9 mouse cellular contexts compared by ENCODE assay signal in the genomic region with DNA sequence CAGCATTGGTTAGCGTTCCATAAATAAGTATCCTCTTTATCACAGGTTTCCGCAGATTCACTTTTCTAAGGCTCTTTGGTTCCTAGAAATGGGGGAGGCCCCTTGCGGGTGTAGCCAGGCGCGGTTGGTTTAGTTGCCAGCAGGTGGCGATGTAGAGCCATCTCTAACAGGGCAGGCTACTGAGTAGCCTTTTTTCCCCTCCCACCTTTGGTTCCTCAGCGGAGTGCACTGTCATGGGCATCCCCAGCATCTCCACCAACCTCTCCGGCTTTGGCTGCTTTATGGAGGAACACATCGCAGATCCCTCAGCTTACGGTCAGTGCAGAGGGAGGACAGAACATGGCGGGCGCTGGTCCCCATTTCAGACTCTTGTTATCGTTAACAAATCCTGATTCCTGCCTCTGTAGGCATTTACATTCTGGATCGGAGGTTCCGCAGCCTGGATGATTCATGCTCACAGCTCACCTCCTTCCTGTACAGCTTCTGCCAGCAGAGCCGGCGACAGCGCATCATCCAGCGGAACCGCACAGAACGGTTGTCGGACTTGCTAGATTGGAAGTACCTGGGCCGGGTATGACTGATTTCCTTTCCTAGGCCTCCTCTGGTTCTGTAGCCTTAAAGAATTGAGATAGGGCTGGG. TPM values are rescaled to one million over a fixed set of nuclear protein-coding genes. Genes with fewer than 3 reads are reported as not detected.
DNase-seq lines count a peak whose midpoint lies in the region; ATAC-seq and TF ChIP-seq lines count a peak whose summit lies in the region.
"Had no signal": no experiment of that assay in that cellular context is flagged by ENCODE, and none has a peak within 500 bp of the region (broad histone marks: within the 10 kb centered on the region; RNA-seq: fewer than 3 reads in every experiment).

No protein-coding gene starts in this region.

- no peaks in the 10 kb centered on the region for H3K9me3 ChIP-seq in MEL (replicated peaks; ENCODE audit: insufficient read depth, low read length)
- H3K9me3 ChIP-seq in forebrain, postnatal 0 days (ENCODE audit: low read length), result no peaks in the 10 kb centered on the region
- no peaks in the 10 kb centered on the region for H3K9me3 ChIP-seq in neural tube, embryonic 14.5 days (ENCODE audit: control insufficient read depth, low read length)
- H3K9me3 ChIP-seq: limb, embryonic 15.5 days had no signal

- H3K27ac ChIP-seq in MEL (ENCODE audit: control insufficient read depth, low read depth, low read length), result no peak overlapping the region
- H3K27ac ChIP-seq in forebrain, postnatal 0 days (ENCODE audit: low read depth, low read length), result peak overlapping the region; percentile 62
- peak overlapping the region; percentile 86 for H3K27ac ChIP-seq in layer of hippocampus, adult 2 months
- no peak overlapping the region for H3K27ac ChIP-seq in neural tube, embryonic 14.5 days (ENCODE audit: low read depth, low read length)
- H3K27ac ChIP-seq in thymus, adult 2 months (ENCODE audit: control insufficient read depth, insufficient read depth, low read length), result no peak overlapping the region
- H3K27ac ChIP-seq: limb, embryonic 15.5 days had no signal

- H3K4me3 ChIP-seq in MEL (ENCODE audit: control insufficient read depth in 1 of 2, insufficient read depth in 1 of 2, low read depth in 2 of 2, low read length in 2 of 2), result no peak overlapping the region
- H3K4me3 ChIP-seq in forebrain, postnatal 0 days (ENCODE audit: low read depth, low read length), result 0 out of 2 replicates have a peak overlapping the region, but pooled peaks have one; percentile 5
- peak overlapping the region; percentile 53 for H3K4me3 ChIP-seq in layer of hippocampus, adult 2 months
- H3K4me3 ChIP-seq in lung, adult 2 months (replicated peaks; ENCODE audit: extremely low read depth, low read depth, low read length), result no peak overlapping the region
- H3K4me3 ChIP-seq in neural tube, embryonic 14.5 days (ENCODE audit: low read depth, low read length), result no peak overlapping the region
- no peak overlapping the region for H3K4me3 ChIP-seq in thymus, adult 2 months (ENCODE audit: control insufficient read depth, insufficient read depth, low read length)
- H3K4me3 ChIP-seq: limb, embryonic 15.5 days had no signal

- TF ChIP-seq EP300 in MEL (IDR thresholded peaks at IDR 0.05; ENCODE audit: low read depth in 1 of 2, low read length in 2 of 2), result no peak

- peak; percentile 85 for DNase-seq in MEL (ENCODE audit: low read depth, low spot score)
- peak; percentile 90 for DNase-seq in cerebellum, adult 18-20 months
- DNase-seq in forebrain, postnatal 0 days, result peak; percentile 85
- peak; percentile 90 for DNase-seq in heart, postnatal 4 days
- peak; percentile 84 to 91 for DNase-seq in layer of hippocampus, adult 2 months (ENCODE audit: low spot score in 2 of 2)
- peak; percentile 75 for DNase-seq in lung, adult 2 months
- DNase-seq in thymus, adult 2 months, result peak; percentile 83

- H3K4me1 ChIP-seq in MEL (ENCODE audit: control insufficient read depth in 1 of 2, insufficient read depth in 2 of 2, low read length in 2 of 2), result 0 out of 4 replicates have a peak, but pooled peaks cover 0 to under 1% of the 10 kb centered on the region in 2 experiments
- no peaks in the 10 kb centered on the region; the same call in 1 of the 2 replicates for H3K4me1 ChIP-seq in forebrain, postnatal 0 days (ENCODE audit: insufficient read depth)
- no peaks in the 10 kb centered on the region; the same call in 1 of the 2 replicates for H3K4me1 ChIP-seq in lung, adult 2 months (ENCODE audit: control insufficient read depth, insufficient read depth, low read length)
- no peaks in the 10 kb centered on the region for H3K4me1 ChIP-seq in neural tube, embryonic 14.5 days (ENCODE audit: control insufficient read depth, insufficient read depth, low read length)
- peaks cover 2% of the 10 kb centered on the region; the same call in 1 of the 2 replicates for H3K4me1 ChIP-seq in thymus, adult 2 months (replicated peaks; ENCODE audit: control insufficient read depth, insufficient read depth, low read length)

- H3K9ac ChIP-seq in MEL (ENCODE audit: control insufficient read depth, low read depth, low read length, poor library complexity, severe bottlenecking), result no peak overlapping the region
- H3K9ac ChIP-seq in forebrain, postnatal 0 days, result no peak overlapping the region
- no peak overlapping the region for H3K9ac ChIP-seq in neural tube, embryonic 14.5 days (replicated peaks; ENCODE audit: low read depth, low read length)
- H3K9ac ChIP-seq: limb, embryonic 15.5 days had no signal

- no peak overlapping the region for H3K4me2 ChIP-seq in forebrain, postnatal 0 days (ENCODE audit: low read depth)
- no peak overlapping the region for H3K4me2 ChIP-seq in neural tube, embryonic 14.5 days (ENCODE audit: low read depth, low read length)
- H3K4me2 ChIP-seq: limb, embryonic 15.5 days had no signal

- ATAC-seq in forebrain, postnatal 0 days, result peak; percentile 90
- ATAC-seq in neural tube, embryonic 14.5 days (ENCODE audit: low read depth), result peak; percentile 77

- no peaks in the 10 kb centered on the region for H3K27me3 ChIP-seq in MEL (ENCODE audit: control insufficient read depth in 1 of 2, insufficient read depth in 2 of 2, low read length in 2 of 2)
- H3K27me3 ChIP-seq in forebrain, postnatal 0 days (ENCODE audit: insufficient read depth, low read length), result no peaks in the 10 kb centered on the region
- no peaks in the 10 kb centered on the region for H3K27me3 ChIP-seq in neural tube, embryonic 14.5 days (ENCODE audit: control insufficient read depth, insufficient read depth, low read length)
- H3K27me3 ChIP-seq in thymus, adult 2 months (ENCODE audit: control insufficient read depth, insufficient read depth, low read length), result no peaks in the 10 kb centered on the region
- H3K27me3 ChIP-seq: limb, embryonic 15.5 days had no signal

- no peak for TF ChIP-seq POLR2A in MEL (IDR thresholded peaks at IDR 0.05; ENCODE audit: control insufficient read depth in 1 of 2, insufficient read depth in 1 of 2, low read depth in 1 of 2, low read length in 2 of 2, poor library complexity in 1 of 2)
- no peak for TF ChIP-seq POLR2A in lung, adult 2 months (IDR thresholded peaks at IDR 0.05; ENCODE audit: borderline replicate concordance, extremely low read depth, low read depth, low read length)
- no peak for TF ChIP-seq POLR2A in thymus, adult 2 months (IDR thresholded peaks at IDR 0.05; ENCODE audit: control insufficient read depth, extremely low read depth, insufficient read depth, low read length, poor library complexity)

- no peaks in the 10 kb centered on the region for H3K79me2 ChIP-seq in MEL (ENCODE audit: control insufficient read depth, insufficient read depth, low read length, poor library complexity)

- WGBS in forebrain, postnatal 0 days, result 53% methylated on average over 23 of the region's 23 CpGs
- 55% methylated on average over 23 of the region's 23 CpGs for WGBS in lung, adult 2 months
- WGBS in neural tube, embryonic 14.5 days, result 51% methylated on average over 23 of the region's 23 CpGs
- WGBS in thymus, adult 2 months, result 63% methylated on average over 23 of the region's 23 CpGs

- peak; percentile 90 to 92 (median 91) for TF ChIP-seq CTCF in MEL (IDR thresholded peaks at IDR 0.05 in 2 of 3, conservative IDR thresholded peaks at IDR 0.05 in 1 of 3; ENCODE audit: control insufficient read depth in 1 of 3, insufficient read depth in 1 of 3, low read depth in 2 of 3, low read length in 3 of 3, poor library complexity in 1 of 3, severe bottlenecking in 1 of 3)
- TF ChIP-seq CTCF in forebrain, postnatal 0 days (IDR thresholded peaks at IDR 0.05; ENCODE audit: low read depth), result peak; percentile 81
- TF ChIP-seq CTCF in layer of hippocampus, adult 2 months (conservative IDR thresholded peaks at IDR 0.05), result peak; percentile 96
- TF ChIP-seq CTCF in lung, adult 2 months (IDR thresholded peaks at IDR 0.05; ENCODE audit: insufficient read depth, low read length), result peak; percentile 76
- peak; percentile 90 for TF ChIP-seq CTCF in thymus, adult 2 months (IDR thresholded peaks at IDR 0.05; ENCODE audit: borderline replicate concordance, control insufficient read depth, extremely low read depth, insufficient read depth, low read length, poor library complexity)

- peaks cover 0 to 3% of the 10 kb centered on the region in 2 experiments; a peak in 1 of 4 replicates for H3K36me3 ChIP-seq in MEL (ENCODE audit: control insufficient read depth in 1 of 2, insufficient read depth in 2 of 2, low read length in 2 of 2)
- H3K36me3 ChIP-seq in forebrain, postnatal 0 days (ENCODE audit: insufficient read depth), result peaks cover 23% of the 10 kb centered on the region; the same call in 1 of the 2 replicates
- H3K36me3 ChIP-seq in neural tube, embryonic 14.5 days (ENCODE audit: control insufficient read depth, insufficient read depth, low read length), result peaks cover 11% of the 10 kb centered on the region; the same call in 1 of the 2 replicates
- no peaks in the 10 kb centered on the region for H3K36me3 ChIP-seq in thymus, adult 2 months (ENCODE audit: control insufficient read depth, insufficient read depth, low read length)

- TF ChIP-seq RAD21 in MEL (IDR thresholded peaks at IDR 0.05; ENCODE audit: low read depth, low read length), result peak; percentile 70

RNA-seq across cellular contexts. Expression of a gene that starts 8.2 kb away (rescaled TPM):
- total RNA-seq in MEL (2012; rRNA removed), result 1,416 and 1,470 TPM in 2 replicates
- 1,000 to 10,000 TPM in 1 of 2 experiments, not detected in 1; 2,290 TPM for polyA plus RNA-seq in MEL (2012; ENCODE audit: insufficient read depth in 1 of 2, insufficient read length in 2 of 2, low read depth in 1 of 2, low replicate concordance in 2 of 2, missing spikeins in 1 of 2)
- total RNA-seq in forebrain, postnatal 0 days (2014; rRNA removed), result 2,541 and 3,015 TPM in 2 replicates
- 5,542 and 6,210 TPM in 2 replicates for polyA plus RNA-seq in forebrain, postnatal 0 days (2015; fragmentation: Nextera tagmentation; extraction: Ambion mirVana)
- 100 to 1,000 TPM; 302 to 316 TPM for total RNA-seq in heart, postnatal 4 days (2021)
- 100 to 1,000 TPM; 186 to 204 TPM for total RNA-seq in layer of hippocampus, adult 2 months (2021)
- polyA plus RNA-seq in lung, adult 2 months (2012; rRNA removed), result 2,878 and 3,367 TPM in 2 replicates
- 5,062 and 5,088 TPM in 2 replicates for polyA plus RNA-seq in neural tube, embryonic 14.5 days (2014; fragmentation: Nextera tagmentation; extraction: Ambion mirVana)
- polyA plus RNA-seq in thymus, adult 2 months (2012; rRNA removed), result 2,491 and 2,656 TPM in 2 replicates

RNA-seq across cellular contexts. Expression of a gene that starts 13.6 kb away (rescaled TPM):
- 434 and 469 TPM in 2 replicates for total RNA-seq in MEL (2012; rRNA removed)
- polyA plus RNA-seq in MEL (2012; ENCODE audit: insufficient read depth in 1 of 2, insufficient read length in 2 of 2, low read depth in 1 of 2, low replicate concordance in 2 of 2, missing spikeins in 1 of 2), result 100 to 1,000 TPM in 1 of 2 experiments, not detected in 1; 758 TPM
- 123 and 149 TPM in 2 replicates for total RNA-seq in forebrain, postnatal 0 days (2014; rRNA removed)
- polyA plus RNA-seq in forebrain, postnatal 0 days (2015; fragmentation: Nextera tagmentation; extraction: Ambion mirVana), result 98.3 and 104 TPM in 2 replicates
- total RNA-seq in heart, postnatal 4 days (2021), result 10 to 100 TPM; 38.7 to 39.3 TPM
- 10 to 100 TPM; 35.0 to 37.2 TPM for total RNA-seq in layer of hippocampus, adult 2 months (2021)
- 61.1 and 61.7 TPM in 2 replicates for polyA plus RNA-seq in lung, adult 2 months (2012; rRNA removed)
- polyA plus RNA-seq in neural tube, embryonic 14.5 days (2014; fragmentation: Nextera tagmentation; extraction: Ambion mirVana), result 86.8 and 95.3 TPM in 2 replicates
- 122 and 124 TPM in 2 replicates for polyA plus RNA-seq in thymus, adult 2 months (2012; rRNA removed)

RNA-seq across cellular contexts. Expression of a gene that starts 15.2 kb away (rescaled TPM):
- 105 and 130 TPM in 2 replicates for total RNA-seq in MEL (2012; rRNA removed)
- polyA plus RNA-seq in MEL (2012; ENCODE audit: insufficient read depth in 1 of 2, insufficient read length in 2 of 2, low read depth in 1 of 2, low replicate concordance in 2 of 2, missing spikeins in 1 of 2), result 100 to 1,000 TPM; 205 to 778 TPM
- total RNA-seq in forebrain, postnatal 0 days (2014; rRNA removed), result 120 and 127 TPM in 2 replicates
- polyA plus RNA-seq in forebrain, postnatal 0 days (2015; fragmentation: Nextera tagmentation; extraction: Ambion mirVana), result 276 and 297 TPM in 2 replicates
- 10 to 100 TPM; 48.6 to 50.7 TPM for total RNA-seq in heart, postnatal 4 days (2021)
- 10 to 100 TPM; 73.2 to 77.6 TPM for total RNA-seq in layer of hippocampus, adult 2 months (2021)
- polyA plus RNA-seq in lung, adult 2 months (2012; rRNA removed), result 117 and 128 TPM in 2 replicates
- 107 and 215 TPM in 2 replicates for polyA plus RNA-seq in neural tube, embryonic 14.5 days (2014; fragmentation: Nextera tagmentation; extraction: Ambion mirVana)
- polyA plus RNA-seq in thymus, adult 2 months (2012; rRNA removed), result 165 and 184 TPM in 2 replicates

RNA-seq across cellular contexts. Expression of a gene that starts 16.8 kb away (rescaled TPM):
- total RNA-seq in MEL (2012; rRNA removed), result 12.8 and 15.0 TPM in 2 replicates
- polyA plus RNA-seq in MEL (2012; ENCODE audit: insufficient read depth in 1 of 2, insufficient read length in 2 of 2, low read depth in 1 of 2, low replicate concordance in 2 of 2, missing spikeins in 1 of 2), result 10 to 100 TPM in 1 of 2 experiments, not detected in 1; 46.9 TPM
- 9.8 and 11.4 TPM in 2 replicates for total RNA-seq in forebrain, postnatal 0 days (2014; rRNA removed)
- polyA plus RNA-seq in forebrain, postnatal 0 days (2015; fragmentation: Nextera tagmentation; extraction: Ambion mirVana), result 8.6 and 12.3 TPM in 2 replicates
- 10 to 100 TPM; 82.7 to 90.3 TPM for total RNA-seq in heart, postnatal 4 days (2021)
- total RNA-seq in layer of hippocampus, adult 2 months (2021), result 10 to 100 TPM; 16.1 to 20.3 TPM
- 33.0 and 39.4 TPM in 2 replicates for polyA plus RNA-seq in lung, adult 2 months (2012; rRNA removed)
- 18.1 and 19.9 TPM in 2 replicates for polyA plus RNA-seq in neural tube, embryonic 14.5 days (2014; fragmentation: Nextera tagmentation; extraction: Ambion mirVana)
- polyA plus RNA-seq in thymus, adult 2 months (2012; rRNA removed), result 35.2 and 35.5 TPM in 2 replicates

RNA-seq across cellular contexts. Expression of a gene that starts 30.2 kb away (rescaled TPM):
- total RNA-seq in MEL (2012; rRNA removed), result 0.56 and 1.1 TPM in 2 replicates
- 1 to 10 TPM in 1 of 2 experiments, not detected in 1; 1.2 TPM for polyA plus RNA-seq in MEL (2012; ENCODE audit: insufficient read depth in 1 of 2, insufficient read length in 2 of 2, low read depth in 1 of 2, low replicate concordance in 2 of 2, missing spikeins in 1 of 2)
- 0.19 and 0.46 TPM in 2 replicates for total RNA-seq in forebrain, postnatal 0 days (2014; rRNA removed)
- 0.07 and 0.25 TPM in 2 replicates for polyA plus RNA-seq in forebrain, postnatal 0 days (2015; fragmentation: Nextera tagmentation; extraction: Ambion mirVana)
- total RNA-seq in heart, postnatal 4 days (2021), result 1 to 10 TPM in 1 of 2 experiments, not detected in 1; 1.1 TPM
- total RNA-seq in layer of hippocampus, adult 2 months (2021), result not detected
- polyA plus RNA-seq in lung, adult 2 months (2012; rRNA removed), result 0.11 and 0.17 TPM in 2 replicates
- 0.17 and 0.31 TPM in 2 replicates for polyA plus RNA-seq in neural tube, embryonic 14.5 days (2014; fragmentation: Nextera tagmentation; extraction: Ambion mirVana)
- polyA plus RNA-seq in thymus, adult 2 months (2012; rRNA removed), result 2.5 and 3.0 TPM in 2 replicates

Comparison
In these comparisons a context has a peak if more than half of its experiments do, and no peak if none do; other contexts are left out.
1. H3K27ac ChIP-seq: peak in forebrain, postnatal 0 days (single experiment) and layer of hippocampus, adult 2 months (single experiment); none in MEL (single experiment), neural tube, embryonic 14.5 days (single experiment) and thymus, adult 2 months (single experiment).
2. H3K4me3 ChIP-seq: peak in forebrain, postnatal 0 days (single experiment) and layer of hippocampus, adult 2 months (single experiment); none in MEL (0 of 2), lung, adult 2 months (single experiment), neural tube, embryonic 14.5 days (single experiment) and thymus, adult 2 months (single experiment).
3. Peak in every context shown above with its lines, with median percentiles within 50 percentile points of each other: DNase-seq and CTCF ChIP-seq.